Mouse (Mus musculus): ENCODE measurements around the gene Mreg. TPM values are rescaled to one million over a fixed set of nuclear protein-coding genes. Genes with fewer than 3 reads are reported as not detected.

The Mreg gene
- total and polyA plus RNA-seq, 3 experiments, result 50.6 to 69.8 (median 52.4) TPM

- TF ChIP-seq RCOR1 (conservative IDR thresholded peaks at IDR 0.05; ENCODE audit: low read depth, low read length), result no peak
- peak; percentile 50; the same call in 1 of the 2 replicates for TF ChIP-seq MEF2A (IDR thresholded peaks at IDR 0.05; ENCODE audit: borderline replicate concordance, low read depth, low read length)
- no peak for TF ChIP-seq CHD2 (IDR thresholded peaks at IDR 0.05; ENCODE audit: low read length)
- peak; percentile 45; the same call in 1 of the 2 replicates for TF ChIP-seq IRF4 (IDR thresholded peaks at IDR 0.05; ENCODE audit: low read depth, low read length)
- 0 out of 2 replicates have a peak, but pooled peaks have one; percentile 20 for TF ChIP-seq MAZ (IDR thresholded peaks at IDR 0.05; ENCODE audit: low read depth, low read length)
- no peak for TF ChIP-seq ZKSCAN1 (IDR thresholded peaks at IDR 0.05; ENCODE audit: borderline replicate concordance, low read depth, low read length)
- no peak for TF ChIP-seq MYC (IDR thresholded peaks at IDR 0.05; ENCODE audit: low read depth, low read length)
Observed at GRCm38 (mm10) chr1:72203204-72203603, 8.9 kb downstream of the Mreg start (continued).

- Histone ChIP-seq H3K36me3 (replicated peaks in 1 of 2; ENCODE audit: control insufficient read depth in 1 of 2, insufficient read depth in 1 of 2, low read length in 1 of 2) (peaks cover 10 to 86% of the 10 kb centered on the region in 2 experiments), H3K9me3 (replicated peaks; ENCODE audit: low read length) (peaks cover 9% of the 10 kb centered on the region), H3K27me3 (replicated peaks) (no peaks in the 10 kb centered on the region), H3K79me2 (replicated peaks; ENCODE audit: control insufficient read depth, extremely low read depth, insufficient read depth, poor library complexity, severe bottlenecking) (peaks cover 82% of the 10 kb centered on the region), H3K4me1 (ENCODE audit: control insufficient read depth in 1 of 2, insufficient read depth in 2 of 2) (peaks cover 52 to 98% of the 10 kb centered on the region in 2 experiments), H3K4me2 (ENCODE audit: insufficient read depth, low read depth, poor library complexity, severe bottlenecking) (peak overlapping the region; percentile 79), H3K4me3 (replicated peaks in 1 of 3; ENCODE audit: low read depth in 2 of 3, low read length in 2 of 3, poor library complexity in 1 of 3) (peak overlapping the region in 1 of 3 experiments; percentile 51), H3K9ac (ENCODE audit: insufficient read depth, low read depth) (peak overlapping the region; percentile 84), H3K27ac (ENCODE audit: insufficient read depth, low read depth) (peak overlapping the region; percentile 100)
- TF ChIP-seq CHD1 (IDR thresholded peaks at IDR 0.05; ENCODE audit: low read depth, low read length) (0 out of 2 replicates have a peak, but pooled peaks have one; percentile 27), MXI1 (IDR thresholded peaks at IDR 0.05; ENCODE audit: low read depth, low read length) (no peak), ETS1 (conservative IDR thresholded peaks at IDR 0.05; ENCODE audit: low read depth, low read length) (0 out of 2 replicates have a peak, but pooled peaks have one; percentile 5)
- in situ Hi-C loops (cut with MboI; ENCODE audit: low pct_ligation_motif_present, low pct_unique_long_range_greater_than_20kb, low sequenced_read_pairs), result no loop called here
- no peak for DNase-seq (ENCODE audit: extremely low read depth)
- dilution Hi-C loops (cut with MboI; ENCODE audit: extremely low pct_ligation_motif_present, extremely low pct_unique_long_range_greater_than_20kb, low sequenced_read_pairs), result no loop called here
Observed at GRCm38 (mm10) chr1:72202705-72203104, 9.4 kb downstream of the Mreg start.

- peak overlapping the region; percentile 79 for H3K4me2 ChIP-seq (ENCODE audit: insufficient read depth, low read depth, poor library complexity, severe bottlenecking)
- peaks cover 13 to 86% of the 10 kb centered on the region in 2 experiments for H3K36me3 ChIP-seq (replicated peaks in 1 of 2; ENCODE audit: control insufficient read depth in 1 of 2, insufficient read depth in 1 of 2, low read length in 1 of 2)
- peaks cover 78% of the 10 kb centered on the region for H3K79me2 ChIP-seq (replicated peaks; ENCODE audit: control insufficient read depth, extremely low read depth, insufficient read depth, poor library complexity, severe bottlenecking)
- in situ Hi-C loops (cut with MboI; ENCODE audit: low pct_ligation_motif_present, low pct_unique_long_range_greater_than_20kb, low sequenced_read_pairs) (no loop called here), dilution Hi-C loops (cut with MboI; ENCODE audit: extremely low pct_ligation_motif_present, extremely low pct_unique_long_range_greater_than_20kb, low sequenced_read_pairs) (no loop called here)
- no peaks in the 10 kb centered on the region for H3K27me3 ChIP-seq (replicated peaks)
- peak overlapping the region; percentile 100 for H3K27ac ChIP-seq (ENCODE audit: insufficient read depth, low read depth)
- DNase-seq (ENCODE audit: extremely low read depth), result peak; percentile 65
- peaks cover 50 to 98% of the 10 kb centered on the region in 2 experiments for H3K4me1 ChIP-seq (ENCODE audit: control insufficient read depth in 1 of 2, insufficient read depth in 2 of 2)
- peak overlapping the region; percentile 84 for H3K9ac ChIP-seq (ENCODE audit: insufficient read depth, low read depth)
- peak overlapping the region in 1 of 3 experiments; percentile 51 for H3K4me3 ChIP-seq (replicated peaks in 1 of 3; ENCODE audit: low read depth in 2 of 3, low read length in 2 of 3, poor library complexity in 1 of 3)
- H3K9me3 ChIP-seq (replicated peaks; ENCODE audit: low read length), result peaks cover 9% of the 10 kb centered on the region
- TF ChIP-seq POLR2AphosphoS2 (IDR thresholded peaks at IDR 0.05; ENCODE audit: low read depth, low read length) (no peak), NELFE (IDR thresholded peaks at IDR 0.05; ENCODE audit: low read depth, low read length) (no peak), HCFC1 (IDR thresholded peaks at IDR 0.05; ENCODE audit: low read depth, low read length) (no peak), MEF2A (IDR thresholded peaks at IDR 0.05; ENCODE audit: borderline replicate concordance, low read depth, low read length) (peak; percentile 68; the same call in 1 of the 2 replicates), POLR2A (IDR thresholded peaks at IDR 0.05; ENCODE audit: low read depth, low read length) (no peak; the same call in 1 of the 2 replicates), MAFK (IDR thresholded peaks at IDR 0.05; ENCODE audit: insufficient replicate concordance, low read length) (no peak), CHD2 (IDR thresholded peaks at IDR 0.05; ENCODE audit: low read length) (no peak), USF2 (conservative IDR thresholded peaks at IDR 0.05; ENCODE audit: low read depth, low read length) (peak; percentile 98), UBTF (IDR thresholded peaks at IDR 0.05; ENCODE audit: low read depth, low read length) (no peak), PAX5 (IDR thresholded peaks at IDR 0.05; ENCODE audit: low read length) (no peak), CHD1 (IDR thresholded peaks at IDR 0.05; ENCODE audit: low read depth, low read length) (no peak), MAX (IDR thresholded peaks at IDR 0.05; ENCODE audit: low read length) (peak; percentile 93), JUND (conservative IDR thresholded peaks at IDR 0.05; ENCODE audit: low read depth, low read length) (no peak), E2F4 (IDR thresholded peaks at IDR 0.05; ENCODE audit: insufficient replicate concordance, low read depth, low read length) (no peak), ETS1 (conservative IDR thresholded peaks at IDR 0.05; ENCODE audit: low read depth, low read length) (peak; percentile 85), ELF1 (IDR thresholded peaks at IDR 0.05; ENCODE audit: low read depth, low read length) (no peak), MYC (IDR thresholded peaks at IDR 0.05; ENCODE audit: low read depth, low read length) (peak; percentile 91), BHLHE40 (IDR thresholded peaks at IDR 0.05; ENCODE audit: low read depth, low read length) (peak; percentile 93), USF1 (IDR thresholded peaks at IDR 0.05; ENCODE audit: low read depth, low read length) (peak; percentile 93), SIN3A (IDR thresholded peaks at IDR 0.05; ENCODE audit: low read length) (peak; percentile 56), RCOR1 (conservative IDR thresholded peaks at IDR 0.05; ENCODE audit: low read depth, low read length) (no peak), TBP (conservative IDR thresholded peaks at IDR 0.05; ENCODE audit: low read depth, low read length) (0 out of 2 replicates have a peak, but pooled peaks have one; percentile 20), JUN (IDR thresholded peaks at IDR 0.05; ENCODE audit: insufficient read depth, low read depth, low read length) (no peak), NRF1 (IDR thresholded peaks at IDR 0.05; ENCODE audit: low read depth, low read length) (no peak), ZC3H11A (IDR thresholded peaks at IDR 0.05; ENCODE audit: low read depth, low read length) (no peak)
Observed at GRCm38 (mm10) chr1:72202068-72202467, 10.0 kb downstream of the Mreg start.

All from CH12.LX (cell line).